Mouse (Mus musculus) monocyte, adult 5-6 weeks (primary cell): Measurements from ENCODE around the gene Copz1. TPM values are rescaled to one million over a fixed set of nuclear protein-coding genes. Genes with fewer than 3 reads are reported as not detected.
"Not testable (repeated sequence)": the region's sequence is repeated elsewhere in the genome, so short reads cannot be mapped to it uniquely, and the experiment has no call there.

Source experiments
- ATAC-seq: fragments of 153-309, 156-312 bp; replicated peaks from 2 replicates; pipeline ENCODE4 v1.8.0; 2017; ENCODE audit warnings: mild to moderate bottlenecking; ENCODE audit not compliant: low TSS enrichment, insufficient number of reproducible peaks, severe bottlenecking, poor library complexity, low FRiP score
- total RNA-seq: library from RNA; stranded (forward); fragments of 200-1000, 200-491, 200-594 nt; gene quantifications from 3 replicates; pipeline ENCODE4 v1.2.3, GENCODE M21; 2017

The Copz1 gene
- total RNA-seq, 1 experiment from 2014 or later: 50.3 TPM

DNA sequence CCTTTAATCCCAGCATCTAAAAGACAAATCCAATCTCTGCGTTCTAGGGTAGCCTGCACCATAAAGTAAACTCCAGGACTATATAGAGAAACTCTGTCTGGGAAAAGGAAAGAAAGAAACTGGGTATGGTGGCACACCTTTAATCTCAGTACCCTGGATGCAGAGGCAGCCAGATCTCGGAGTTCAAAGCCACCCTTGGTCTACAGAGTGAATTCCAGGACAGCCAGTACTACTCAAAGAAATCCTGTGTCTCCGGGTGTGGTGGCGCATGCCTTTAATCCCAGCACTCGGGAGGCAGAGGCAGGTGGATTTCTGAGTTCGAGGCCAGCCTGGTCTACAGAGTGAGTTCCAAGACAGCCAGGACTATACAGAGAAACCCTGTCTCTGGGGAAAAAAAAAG is 23.0 kb upstream of the Copz1 start:
- ATAC-seq: not testable (repeated sequence)

DNA sequence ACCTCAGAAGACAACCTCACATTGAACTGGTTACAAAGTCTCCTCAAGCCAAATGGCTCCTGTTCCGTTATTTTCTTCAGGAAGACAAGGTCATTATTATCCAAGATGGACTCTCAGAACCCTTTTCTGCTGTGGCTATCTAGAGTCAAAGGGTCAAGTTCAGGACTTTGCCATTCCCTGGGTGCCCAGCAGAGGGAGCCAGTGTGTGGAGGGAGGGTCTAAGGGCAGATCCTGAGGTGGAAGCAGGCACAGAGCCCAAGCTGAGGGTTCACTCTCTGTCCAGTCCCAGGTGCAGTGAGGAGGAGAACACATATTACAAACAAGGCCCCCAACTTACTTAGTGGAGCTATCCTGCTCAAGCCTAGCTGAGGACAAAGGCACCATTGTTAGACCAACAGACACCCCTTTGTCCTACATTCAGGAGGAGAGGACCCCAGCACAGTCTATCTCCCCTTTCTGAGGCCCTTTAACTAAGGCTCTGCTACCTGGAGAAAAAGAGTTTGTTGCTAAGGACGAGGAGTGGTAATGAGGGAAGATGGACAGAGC is 22.2 kb upstream of the Copz1 start:
- peak; percentile 73 for ATAC-seq

DNA sequence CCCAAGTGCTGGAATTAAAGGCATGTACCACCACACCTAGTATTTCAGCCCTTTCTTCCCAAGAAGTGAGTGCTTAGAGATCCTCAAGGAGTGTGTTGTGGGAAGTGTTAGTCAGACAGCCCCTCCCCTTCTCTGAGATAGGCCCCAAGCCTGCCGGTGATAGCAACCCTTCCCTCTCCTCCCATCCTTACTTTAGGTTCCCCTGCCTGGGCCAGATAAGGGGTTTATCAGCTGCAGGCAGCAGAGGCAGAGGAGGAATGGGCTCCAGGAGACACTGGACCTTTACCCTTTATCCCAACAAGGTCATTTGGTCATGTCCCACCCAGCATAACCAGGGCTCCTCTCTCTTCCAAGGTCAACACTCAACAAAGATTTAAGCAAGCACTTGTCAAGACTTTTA is 20.9 kb upstream of the Copz1 start:
- no peak for ATAC-seq

DNA sequence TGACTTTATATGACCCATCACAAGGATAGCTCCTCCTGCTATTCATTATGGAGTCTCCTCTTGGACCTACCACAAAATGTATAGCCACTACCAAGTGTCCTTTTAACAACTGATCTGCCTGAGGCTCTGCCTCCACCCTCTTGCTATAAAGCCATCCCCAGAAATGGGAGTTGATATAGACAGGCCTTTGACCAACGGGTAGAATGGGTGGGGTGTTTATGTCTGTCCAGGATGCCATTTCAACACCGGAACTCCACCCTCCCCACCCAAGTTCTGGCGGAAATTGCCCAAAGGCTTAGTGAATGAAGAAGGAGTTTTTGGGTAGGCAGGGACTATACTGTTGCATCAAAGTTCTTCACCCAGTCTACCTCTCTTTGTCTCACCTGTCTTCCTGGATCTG is 19.9 kb upstream of the Copz1 start:
- peak; percentile 74 for ATAC-seq

DNA sequence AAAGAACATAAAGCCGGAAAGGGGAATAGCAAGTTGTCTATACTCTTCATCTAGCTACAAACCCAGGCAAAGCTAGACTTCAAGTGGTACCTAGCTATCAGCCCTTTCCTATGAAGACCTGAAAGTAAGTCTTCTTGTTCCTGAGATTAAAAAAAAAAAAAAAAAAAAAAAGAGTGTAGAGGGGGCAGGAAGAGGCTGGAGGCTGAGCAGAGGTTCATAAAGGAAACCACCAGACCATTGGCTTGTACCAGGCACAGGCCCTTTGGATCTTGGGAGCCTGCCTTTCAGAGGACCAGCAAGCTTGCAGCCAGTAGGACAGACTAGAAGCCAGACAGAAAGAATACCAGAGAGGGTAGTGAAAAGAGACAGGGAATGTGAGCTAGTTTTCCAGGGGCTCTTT is 19.2 kb upstream of the Copz1 start:
- no peak for ATAC-seq

DNA sequence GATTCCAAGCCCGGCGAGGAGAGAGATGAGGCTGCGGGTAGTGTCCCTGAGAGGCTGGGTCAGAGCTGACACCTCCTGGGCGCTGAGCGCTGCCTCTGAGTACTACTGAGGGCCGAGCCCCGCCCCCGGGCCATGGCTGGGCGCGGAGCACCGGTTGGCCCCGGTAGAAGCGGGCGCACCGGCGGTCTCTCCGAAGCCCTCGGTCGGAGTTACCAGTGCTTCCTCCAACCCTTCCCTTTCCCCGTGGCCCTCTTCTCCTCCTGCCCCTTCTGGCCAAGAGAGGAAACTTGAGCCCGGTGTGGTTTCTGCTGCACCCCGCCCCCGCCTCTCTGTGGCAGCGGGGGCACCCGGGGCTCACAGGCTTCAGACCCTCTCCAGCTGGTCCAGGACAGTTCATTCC is 17.3 kb upstream of the Copz1 start:
- peak; percentile 30 for ATAC-seq

DNA sequence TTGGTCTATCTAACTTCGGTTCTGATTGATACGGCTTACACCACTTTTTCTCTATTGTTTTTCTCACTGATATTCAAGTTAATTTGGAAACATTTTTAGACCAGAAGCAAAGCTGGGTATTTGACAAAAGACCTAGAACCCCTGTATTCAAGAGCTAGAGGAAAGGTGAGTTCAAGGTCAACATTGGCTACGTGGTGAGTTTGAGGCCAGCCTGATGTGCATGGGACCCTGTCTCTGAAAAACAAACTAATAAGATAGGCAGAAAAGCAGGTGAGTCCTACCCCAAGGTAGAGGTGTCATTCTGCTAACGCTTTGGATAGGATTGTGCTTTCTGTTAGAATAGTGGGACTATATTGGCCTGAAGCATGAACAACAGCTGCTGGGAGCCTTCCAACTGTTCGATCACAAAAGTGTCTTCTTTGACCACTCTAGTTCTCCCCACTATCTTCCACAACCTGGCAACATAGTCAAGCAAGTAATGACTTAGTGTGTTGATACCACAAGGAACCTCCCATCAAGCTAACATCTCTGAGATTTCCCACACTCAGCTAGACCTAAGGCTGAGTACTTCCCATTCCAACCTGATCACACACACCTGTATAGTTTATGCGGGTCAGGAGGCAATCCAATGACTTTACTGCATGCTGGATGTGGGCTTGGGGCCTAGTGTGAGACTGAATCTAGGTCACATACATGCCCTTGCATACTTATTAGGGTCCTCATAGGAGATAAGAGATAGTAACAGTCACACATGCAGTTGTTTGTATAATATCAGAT is 16.1 kb upstream of the Copz1 start:
- ATAC-seq: no peak

DNA sequence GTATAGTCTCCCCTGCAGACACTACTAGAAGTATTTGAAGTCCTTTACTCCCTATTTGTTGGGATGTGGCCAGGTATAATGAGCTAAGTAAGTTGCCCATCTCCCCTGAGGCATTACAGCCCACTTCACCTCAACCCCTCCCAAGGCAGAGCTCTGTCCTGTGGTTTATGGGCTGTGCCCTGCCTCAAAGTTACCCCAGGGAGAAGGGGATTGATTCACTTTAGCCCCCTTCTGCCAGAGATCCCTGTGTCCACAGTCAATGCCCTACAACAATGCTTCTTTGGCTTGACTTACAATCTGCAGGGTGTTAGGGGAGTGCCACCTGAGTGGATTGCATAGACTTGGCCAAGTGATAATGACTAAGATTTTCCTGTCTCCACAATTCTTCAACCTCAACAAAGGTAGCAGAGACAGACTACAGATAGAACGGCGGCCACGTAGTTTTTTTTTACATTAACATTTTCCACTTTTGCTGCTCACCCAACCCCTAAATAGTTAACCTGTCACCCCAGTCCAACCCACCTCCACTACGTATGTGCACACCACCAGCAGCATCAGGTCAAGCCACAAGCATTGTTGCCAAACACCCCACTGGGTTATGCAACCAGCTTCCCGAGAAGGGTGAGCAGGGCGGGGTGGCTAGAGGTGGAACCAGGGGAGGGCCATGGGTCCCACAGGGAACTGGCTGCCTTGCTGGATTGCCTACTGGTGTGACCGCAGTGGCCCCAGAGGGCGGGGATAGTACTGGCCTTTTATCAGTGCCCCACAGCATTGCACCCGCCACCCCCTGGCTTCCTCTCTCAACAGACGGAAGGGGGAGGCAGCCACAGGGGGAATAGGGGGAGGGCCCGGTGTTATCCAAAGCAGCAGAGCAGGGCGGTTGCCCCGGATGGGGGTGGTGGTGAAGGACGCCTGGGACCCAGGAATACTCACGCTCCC is 14.5 kb upstream of the Copz1 start, which contains the start of gene Nfe2:
TSS of gene Nfe2 (minus strand) at position 614 of the 939 bp plus-strand sequence.
- ATAC-seq: peak; percentile 96

DNA sequence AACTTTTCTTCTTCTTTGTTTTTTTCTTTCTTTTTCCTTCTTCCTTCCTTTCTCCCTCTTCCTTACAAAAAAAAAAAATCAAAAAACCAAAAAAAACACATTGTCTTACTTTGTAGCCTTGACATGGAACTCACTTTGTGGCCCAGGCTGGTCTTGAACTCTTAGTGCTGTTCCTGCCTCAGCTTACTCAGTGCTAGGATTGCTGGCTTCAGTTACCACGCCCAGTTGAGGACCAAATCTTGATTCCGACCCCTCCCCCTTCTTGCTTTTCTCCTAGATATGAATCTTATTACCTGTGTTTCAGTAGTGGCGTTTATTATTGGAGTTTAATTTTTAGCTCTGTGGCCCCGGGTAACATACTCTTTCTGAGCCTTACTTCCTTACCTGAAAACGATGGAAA is 13.4 kb upstream of the Copz1 start:
- no peak for ATAC-seq

DNA sequence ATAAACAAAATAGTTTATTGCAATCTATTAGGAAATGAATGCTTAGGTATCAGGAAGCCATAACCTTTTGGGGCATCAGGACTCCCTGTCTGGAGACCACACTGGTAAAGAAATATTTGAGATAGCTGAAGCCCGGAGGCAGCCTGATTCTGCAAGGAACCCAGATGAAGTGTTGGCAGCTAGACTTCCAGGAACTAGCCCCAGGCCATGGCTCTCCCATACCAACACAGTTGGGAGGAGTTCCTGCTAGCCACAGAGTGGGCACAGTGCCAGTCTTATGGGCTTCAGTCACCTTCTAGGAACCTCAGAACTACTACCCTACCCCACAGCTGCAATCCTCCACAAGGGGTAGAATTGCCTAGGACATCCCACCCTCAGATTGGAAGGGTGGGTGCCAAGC is 12.5 kb upstream of the Copz1 start:
- ATAC-seq: no peak

DNA sequence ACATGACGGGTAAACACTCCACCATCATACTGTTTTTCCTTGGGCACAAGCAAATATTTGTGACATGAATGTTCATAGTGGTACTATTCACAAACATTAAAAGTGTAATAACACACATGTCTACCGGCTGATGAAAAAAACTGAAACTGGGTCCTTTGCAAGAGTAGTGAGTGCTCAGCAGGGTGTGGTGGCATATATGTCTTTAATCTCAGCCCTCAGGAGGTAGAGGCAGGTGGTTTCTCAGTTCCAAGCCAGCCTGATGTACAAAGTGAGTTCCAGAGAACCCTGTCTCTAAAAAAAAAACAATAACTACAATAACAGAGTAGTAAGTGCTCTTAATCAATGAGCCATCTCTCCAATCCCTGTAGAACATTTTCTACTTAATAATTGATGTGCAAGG is 7.7 kb upstream of the Copz1 start:
- ATAC-seq: no peak

DNA sequence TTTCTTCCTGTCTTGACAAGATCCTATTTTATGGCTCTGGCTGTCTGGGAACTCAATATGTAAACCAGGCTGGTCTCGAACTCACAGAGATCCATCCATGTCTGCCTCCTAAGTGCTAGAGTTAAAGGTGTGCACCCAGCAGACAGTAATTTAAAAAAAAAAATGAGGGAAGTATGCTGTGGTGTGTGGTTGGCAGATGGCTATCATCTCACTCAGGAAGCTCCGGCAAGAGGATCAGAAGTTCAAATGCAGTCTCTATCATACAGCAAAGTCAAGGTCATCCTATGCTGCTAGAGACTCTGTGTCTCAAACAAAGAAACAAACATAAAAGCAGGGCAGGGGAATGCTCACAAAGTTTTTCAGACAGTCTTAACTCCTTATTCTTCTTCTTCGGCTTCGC is 3.6 kb upstream of the Copz1 start:
- ATAC-seq: no peak

DNA sequence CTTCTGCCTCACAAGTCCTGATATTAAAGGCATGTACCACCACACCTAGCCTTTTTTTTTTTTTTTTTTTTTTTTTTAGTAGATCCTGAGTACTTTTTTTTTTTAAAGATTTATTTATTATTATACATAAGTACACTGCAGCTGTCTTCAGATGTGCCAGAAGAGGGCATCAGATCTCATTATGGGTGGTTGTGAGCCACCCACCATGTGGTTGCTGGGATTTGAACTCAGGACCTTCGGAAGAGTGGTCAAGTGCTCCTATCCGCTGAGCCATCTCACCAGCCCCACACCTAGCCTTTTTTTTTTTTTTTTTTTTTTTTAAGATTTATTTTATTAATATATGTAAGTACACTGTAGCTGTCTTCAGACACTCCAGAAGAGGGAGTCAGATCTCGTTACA is 3.4 kb downstream of the Copz1 start:
- not testable (repeated sequence) for ATAC-seq

DNA sequence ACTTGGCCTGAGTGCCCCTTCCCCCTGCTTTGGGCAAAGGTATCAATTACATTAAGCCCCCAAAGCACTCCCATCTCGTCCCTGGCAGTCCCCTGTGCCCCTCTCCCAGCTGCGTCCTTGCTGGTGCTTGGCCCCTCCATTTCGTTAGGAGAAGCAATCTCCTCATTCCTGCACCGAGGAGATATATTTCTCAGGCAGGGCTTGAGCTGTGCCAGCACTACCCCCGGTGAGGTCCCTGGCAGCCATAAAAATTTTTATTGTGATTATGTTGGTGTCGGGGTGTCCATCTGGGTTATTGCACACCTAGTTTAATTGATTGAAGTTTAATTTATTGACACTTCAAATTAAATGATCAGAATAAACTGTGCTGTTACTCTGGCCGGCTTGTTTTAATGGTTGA is 5.4 kb downstream of the Copz1 start:
- ATAC-seq: no peak

DNA sequence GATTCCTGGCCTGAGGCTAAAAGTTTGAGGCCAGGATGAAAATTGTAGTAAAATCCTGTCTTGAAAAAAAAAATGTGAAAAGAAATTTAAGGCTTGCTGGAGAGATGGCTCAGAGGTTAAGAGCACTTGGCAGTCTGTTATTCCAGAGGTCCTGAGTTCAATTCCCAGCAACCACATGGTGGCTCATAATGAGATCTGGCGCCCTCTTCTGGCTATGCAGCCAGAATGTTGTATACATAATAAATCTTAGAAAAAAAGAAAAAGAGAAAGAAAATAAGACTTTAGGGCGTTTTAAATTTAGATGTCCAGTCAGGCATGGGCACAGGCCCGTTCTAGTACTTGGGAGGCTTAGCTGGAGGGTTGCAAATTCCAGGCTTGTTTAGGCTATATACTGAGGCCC is 7.2 kb downstream of the Copz1 start:
- no peak for ATAC-seq

DNA sequence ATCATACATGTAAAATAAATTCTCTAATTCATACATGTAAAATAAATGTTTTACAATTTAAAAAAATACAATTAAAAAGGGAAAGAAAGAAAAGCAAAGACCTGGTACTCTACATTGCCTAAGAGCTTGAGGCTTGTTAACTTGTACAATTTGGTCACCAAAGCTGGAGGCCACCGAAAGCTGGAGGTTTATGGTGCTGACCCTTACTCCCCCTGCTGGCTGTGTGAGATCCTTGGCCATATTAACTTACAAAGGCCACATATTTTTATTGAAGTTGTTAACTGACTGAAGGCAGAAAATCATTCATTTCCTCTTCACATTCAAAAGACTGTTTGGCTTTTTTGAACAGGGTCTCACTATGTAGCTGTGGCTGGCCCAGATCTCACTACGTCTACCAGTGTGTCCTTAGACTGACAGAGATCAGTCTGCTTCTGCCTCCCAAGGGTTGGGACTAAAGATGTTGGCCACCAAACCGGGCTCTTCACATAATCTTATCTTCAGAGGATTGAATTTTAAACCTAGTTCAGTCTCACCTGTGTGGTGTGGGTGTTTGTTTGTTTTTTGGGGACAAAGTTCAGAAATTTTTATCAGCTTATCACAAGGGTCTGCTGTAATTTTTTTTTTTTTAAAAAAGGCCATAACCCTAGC is 8.4 kb downstream of the Copz1 start:
- peak; percentile 64 for ATAC-seq

DNA sequence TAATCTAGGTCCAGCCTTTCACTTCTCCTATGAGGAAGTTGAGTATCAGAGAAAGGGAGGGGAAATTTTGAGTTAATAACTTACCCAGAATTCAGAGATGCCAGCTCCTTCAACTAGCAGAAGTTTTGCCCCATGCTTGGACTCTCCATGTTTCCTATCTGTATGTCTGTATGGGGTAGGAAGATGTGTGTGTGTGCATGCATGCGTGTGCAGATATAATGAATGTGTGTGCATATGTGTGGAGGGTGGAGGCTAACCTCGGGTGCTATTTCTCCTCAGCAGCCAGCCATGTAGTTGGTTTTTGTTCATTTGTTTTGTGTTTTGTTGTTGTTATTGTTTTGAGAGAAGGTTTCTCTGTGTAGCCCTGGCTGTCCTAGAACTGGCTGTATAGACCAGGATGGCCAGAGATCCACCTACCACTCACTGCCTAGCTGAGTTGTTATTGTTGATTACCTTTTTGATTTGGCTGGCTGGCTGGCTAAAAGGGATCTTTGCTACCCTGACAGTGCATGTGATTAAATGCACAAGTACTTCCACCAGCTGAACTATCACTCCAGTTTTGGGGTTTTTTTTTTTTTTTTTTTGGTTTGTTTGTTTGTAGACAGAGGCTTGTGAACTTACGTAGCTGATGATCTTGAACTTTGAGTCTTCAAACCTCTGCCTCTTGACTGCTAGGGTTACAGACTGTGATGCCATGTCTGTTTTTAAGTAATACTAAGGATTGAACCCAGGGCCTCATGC is 9.1 kb downstream of the Copz1 start:
- no peak for ATAC-seq

DNA sequence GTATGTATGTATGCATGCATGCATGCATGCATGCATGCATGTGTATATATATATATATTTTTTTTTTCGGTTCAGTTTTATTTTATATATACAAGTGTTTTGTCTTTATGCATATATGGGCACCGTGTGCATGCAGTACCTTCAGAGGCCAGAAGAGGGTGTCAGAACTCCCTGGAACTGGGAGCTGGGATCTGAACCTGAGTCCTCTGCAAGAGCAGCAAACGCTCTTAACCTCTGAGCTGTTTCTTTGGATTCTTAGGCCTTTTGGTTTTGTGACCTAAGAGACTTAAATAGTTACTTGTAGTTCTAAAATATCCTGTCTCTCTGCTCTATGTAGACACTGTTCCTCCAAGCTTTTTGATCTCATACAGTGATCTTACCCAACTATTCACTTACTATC is 11.6 kb downstream of the Copz1 start:
- 0 out of 2 replicates have a peak, but pooled peaks have one; percentile 59 for ATAC-seq
